Mouse (Mus musculus) megakaryocyte, embryonic 14.5 days (primary cell): ENCODE results near the gene Unc5a. TPM values are rescaled to one million over a fixed set of nuclear protein-coding genes. Genes with fewer than 3 reads are reported as not detected.

Experiments used
- H3K27me3 ChIP-seq: replicated peaks from 2 replicates; pipeline ENCODE3; 2012; ENCODE audit warnings: inconsistent platforms
- H3K36me3 ChIP-seq: replicated peaks from 2 replicates; pipeline ENCODE3; 2012; ENCODE audit warnings: low read length, inconsistent platforms, mixed read lengths
- H3K4me1 ChIP-seq: 2 replicates; pipeline ENCODE4 v1.6.1; 2012; ENCODE audit warnings: inconsistent platforms
- H3K4me3 ChIP-seq: replicated peaks from 2 replicates; pipeline ENCODE3; 2012; ENCODE audit warnings: moderate library complexity, mild to moderate bottlenecking, inconsistent platforms
- H3K9me3 ChIP-seq: 2 replicates; pipeline ENCODE4 v1.6.1; 2012; ENCODE audit warnings: inconsistent platforms
- FLI1 ChIP-seq: IDR thresholded peaks from 2 replicates; pipeline ENCODE4 v1.6.1; 2012; ENCODE audit warnings: low read length, inconsistent platforms, mixed read lengths
- GATA1 ChIP-seq: IDR thresholded peaks from 3 replicates; pipeline ENCODE4 v1.6.1; 2012; ENCODE audit warnings: mixed read lengths, low read length, inconsistent platforms, borderline replicate concordance
- polyA plus RNA-seq: library from polyadenylated mRNA; stranded (reverse); fragments of >175 nt; gene quantifications from 2 replicates; pipeline ENCODE4 v1.2.3, GENCODE M21; 2012; ENCODE audit warnings: low replicate concordance; ENCODE audit not compliant: insufficient read depth

The Unc5a gene
- polyA plus RNA-seq, 1 experiment = not detected

DNA sequence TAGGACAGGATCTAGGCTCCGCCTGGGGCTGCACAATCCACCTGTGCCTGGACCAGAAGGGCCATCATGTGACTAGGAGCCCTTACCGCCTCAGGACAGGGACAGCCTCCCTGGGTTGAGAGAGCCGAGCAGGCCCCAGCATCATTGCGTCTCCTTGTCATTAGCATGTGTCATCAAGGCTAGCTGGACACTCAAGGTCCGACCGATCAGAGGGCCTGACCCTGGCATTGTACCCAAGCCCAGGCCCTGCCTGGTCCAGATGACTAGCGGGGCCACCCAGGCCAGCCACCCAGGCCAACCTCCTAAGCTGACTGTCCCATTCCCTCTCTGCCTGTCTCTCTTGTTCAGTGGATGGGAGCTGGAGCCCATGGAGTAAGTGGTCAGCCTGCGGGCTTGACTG, 48.4 kb downstream of the Unc5a start:
- Histone ChIP-seq H3K36me3 (no peaks in the 10 kb centered on the region), H3K27me3 (peaks cover 84% of the 10 kb centered on the region), H3K9me3 (no peaks in the 10 kb centered on the region), H3K4me3 (no peak overlapping the region), H3K4me1 (no peaks in the 10 kb centered on the region; the same call in 1 of the 2 replicates)
- TF ChIP-seq FLI1 = no peak
- no peak for TF ChIP-seq GATA1

DNA sequence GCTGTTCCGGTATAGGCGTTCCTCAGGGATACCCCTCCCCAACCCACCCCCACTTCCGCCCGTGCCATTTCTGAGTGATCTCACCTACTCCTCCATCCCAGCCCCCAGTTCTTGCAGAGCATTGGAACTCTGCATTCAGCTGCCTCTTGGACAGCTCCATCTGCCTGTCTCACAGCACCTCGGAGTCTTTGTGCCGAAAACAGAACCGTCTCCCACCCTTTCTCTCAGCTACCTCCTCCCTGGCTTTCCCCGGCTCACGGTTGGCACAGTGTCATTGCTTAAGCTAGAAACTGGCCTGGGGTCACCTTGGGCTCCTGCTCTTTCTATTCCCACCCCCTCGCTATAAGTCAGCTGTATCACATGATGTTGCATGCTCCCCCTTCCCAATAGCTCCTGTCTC, 51.2 kb downstream of the Unc5a start:
- Histone ChIP-seq H3K4me1 (no peaks in the 10 kb centered on the region; the same call in 1 of the 2 replicates), H3K27me3 (peaks cover 77% of the 10 kb centered on the region)
- no peak for TF ChIP-seq GATA1
- TF ChIP-seq FLI1 = no peak

DNA sequence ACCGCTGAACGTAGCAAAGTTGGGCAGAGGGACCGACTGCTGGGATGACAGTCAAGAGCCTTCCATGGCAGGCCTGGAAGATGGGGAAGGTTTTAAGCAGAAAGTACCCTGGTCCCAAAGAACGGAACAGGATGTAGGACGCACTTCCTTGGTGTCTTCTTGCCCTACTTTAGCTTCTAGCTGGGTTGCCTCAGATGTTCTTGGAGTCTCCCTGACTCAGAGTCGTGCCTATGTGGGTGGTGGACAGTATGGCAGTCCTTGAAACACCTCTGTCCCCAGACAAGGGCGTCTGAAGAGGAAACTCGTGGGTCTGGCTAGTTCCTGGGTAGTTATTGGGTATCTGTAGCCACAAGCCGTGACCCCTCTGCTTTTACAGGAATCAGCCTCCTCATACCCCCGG, 52.9 kb downstream of the Unc5a start:
- Histone ChIP-seq H3K4me1 (no peaks in the 10 kb centered on the region; the same call in 1 of the 2 replicates), H3K4me3 (no peak overlapping the region), H3K9me3 (no peaks in the 10 kb centered on the region), H3K36me3 (no peaks in the 10 kb centered on the region), H3K27me3 (peaks cover 74% of the 10 kb centered on the region)
- no peak for TF ChIP-seq FLI1
- no peak for TF ChIP-seq GATA1

More for the DNA sequence above, 51.2 kb downstream of the Unc5a start:
- Histone ChIP-seq H3K4me3 (no peak overlapping the region), H3K36me3 (no peaks in the 10 kb centered on the region), H3K9me3 (no peaks in the 10 kb centered on the region)

DNA sequence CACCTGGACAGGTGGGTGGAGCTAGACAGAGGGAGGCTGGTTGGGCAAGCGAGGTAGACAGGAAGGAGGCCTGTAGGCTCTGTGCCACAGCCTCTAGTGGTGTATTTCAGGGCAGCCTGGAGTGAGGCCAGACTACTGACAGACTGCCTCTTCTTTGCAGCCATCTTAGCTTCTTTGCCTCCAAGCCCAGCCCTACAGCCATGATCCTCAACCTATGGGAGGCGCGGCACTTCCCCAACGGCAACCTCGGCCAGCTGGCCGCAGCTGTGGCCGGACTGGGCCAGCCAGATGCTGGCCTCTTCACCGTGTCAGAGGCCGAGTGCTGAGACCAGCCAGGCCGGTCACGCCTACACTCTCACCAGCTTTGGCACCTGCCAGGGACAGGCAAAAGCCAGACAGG, 55.4 kb downstream of the Unc5a start:
- peaks cover 68% of the 10 kb centered on the region for H3K27me3 ChIP-seq
- H3K4me3 ChIP-seq = no peak overlapping the region
- no peaks in the 10 kb centered on the region for H3K9me3 ChIP-seq
- TF ChIP-seq FLI1 = no peak
- TF ChIP-seq GATA1 = no peak
- H3K4me1 ChIP-seq = no peaks in the 10 kb centered on the region; the same call in 1 of the 2 replicates
- no peaks in the 10 kb centered on the region for H3K36me3 ChIP-seq

DNA sequence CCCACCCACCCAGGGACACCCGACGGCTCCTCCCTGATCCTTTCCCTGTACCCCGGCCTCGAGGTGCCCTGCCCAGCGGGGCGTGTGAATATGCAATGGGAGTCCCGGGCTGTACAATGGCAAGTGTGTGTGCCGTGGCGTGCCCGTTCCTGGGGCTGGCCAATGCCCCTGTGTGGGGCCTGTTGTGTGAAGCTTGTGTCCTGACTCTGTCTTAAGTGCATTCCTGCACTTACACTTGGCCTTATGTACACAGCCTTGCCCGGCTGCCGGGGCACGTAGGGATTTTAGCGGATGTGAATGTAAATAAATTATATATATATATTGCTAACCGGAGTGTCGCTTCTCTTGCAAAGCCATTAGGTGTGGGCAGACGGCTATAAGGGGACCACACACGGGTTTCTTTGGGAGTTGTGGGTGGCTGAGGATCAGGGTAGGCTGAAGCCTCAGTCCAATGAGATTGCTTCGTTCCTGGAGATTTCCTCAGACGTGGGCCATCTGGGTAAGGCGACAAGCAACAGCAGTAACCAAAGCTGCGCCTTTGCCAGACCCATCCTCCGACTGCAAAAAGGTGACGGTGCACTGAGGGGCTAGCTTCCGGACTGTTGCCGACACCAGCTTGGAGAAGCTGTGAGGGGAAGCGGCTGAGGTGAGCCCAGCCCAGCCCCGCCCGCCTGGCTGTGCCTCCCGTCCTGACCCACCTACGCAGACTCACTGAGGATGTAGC, 56.6 kb downstream of the Unc5a start:
- no peaks in the 10 kb centered on the region for H3K9me3 ChIP-seq
- peaks cover 69% of the 10 kb centered on the region for H3K27me3 ChIP-seq
- H3K4me1 ChIP-seq = no peaks in the 10 kb centered on the region; the same call in 1 of the 2 replicates
- TF ChIP-seq GATA1 (no peak), FLI1 (no peak)
- H3K4me3 ChIP-seq = no peak overlapping the region
- H3K36me3 ChIP-seq = no peaks in the 10 kb centered on the region

DNA sequence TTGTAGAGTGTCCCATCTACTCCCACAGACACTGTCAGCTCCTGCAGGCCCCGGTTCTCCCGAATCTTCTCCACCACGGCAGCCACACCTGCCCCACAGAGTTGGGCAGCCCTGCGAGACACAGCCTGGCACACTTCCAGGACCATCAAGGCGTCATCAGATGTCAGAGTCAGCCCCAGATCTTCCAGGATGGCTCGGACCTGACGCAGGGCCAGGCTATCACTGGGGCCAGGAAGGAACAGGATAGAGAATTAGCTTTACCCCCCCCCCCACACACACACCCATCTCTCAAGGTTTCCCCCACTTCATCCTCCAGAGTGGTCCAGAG, 57.2 kb downstream of the Unc5a start:
- H3K36me3 ChIP-seq = no peaks in the 10 kb centered on the region
- no peak for TF ChIP-seq FLI1
- no peak for TF ChIP-seq GATA1
- H3K4me3 ChIP-seq = no peak overlapping the region
- H3K9me3 ChIP-seq = no peaks in the 10 kb centered on the region
- no peaks in the 10 kb centered on the region; the same call in 1 of the 2 replicates for H3K4me1 ChIP-seq
- H3K27me3 ChIP-seq = peaks cover 68% of the 10 kb centered on the region

DNA sequence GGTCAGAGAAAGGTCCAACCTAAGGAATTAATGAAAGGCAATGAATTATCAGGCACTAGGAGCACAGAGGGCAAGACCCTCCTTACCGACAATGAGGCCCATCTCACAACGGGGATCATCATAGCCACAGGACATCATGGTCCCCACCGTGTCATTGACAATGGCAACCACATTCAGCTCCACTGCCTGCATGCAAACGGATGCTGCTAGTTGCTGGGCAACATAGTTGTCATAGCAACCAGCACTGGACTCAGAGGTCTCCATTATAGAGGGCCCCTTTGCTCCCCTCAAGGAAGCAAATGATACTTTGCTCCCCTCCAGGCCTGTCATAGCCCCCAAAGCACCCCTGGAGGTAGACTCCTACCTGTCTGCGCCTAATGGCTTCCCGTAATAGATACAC, 59.4 kb downstream of the Unc5a start:
- H3K9me3 ChIP-seq = no peaks in the 10 kb centered on the region
- no peak overlapping the region for H3K4me3 ChIP-seq
- peaks cover 60% of the 10 kb centered on the region for H3K27me3 ChIP-seq
- TF ChIP-seq FLI1 = no peak
- TF ChIP-seq GATA1 = no peak
- peaks cover 5% of the 10 kb centered on the region; the same call in 1 of the 2 replicates for H3K4me1 ChIP-seq
- no peaks in the 10 kb centered on the region for H3K36me3 ChIP-seq

DNA sequence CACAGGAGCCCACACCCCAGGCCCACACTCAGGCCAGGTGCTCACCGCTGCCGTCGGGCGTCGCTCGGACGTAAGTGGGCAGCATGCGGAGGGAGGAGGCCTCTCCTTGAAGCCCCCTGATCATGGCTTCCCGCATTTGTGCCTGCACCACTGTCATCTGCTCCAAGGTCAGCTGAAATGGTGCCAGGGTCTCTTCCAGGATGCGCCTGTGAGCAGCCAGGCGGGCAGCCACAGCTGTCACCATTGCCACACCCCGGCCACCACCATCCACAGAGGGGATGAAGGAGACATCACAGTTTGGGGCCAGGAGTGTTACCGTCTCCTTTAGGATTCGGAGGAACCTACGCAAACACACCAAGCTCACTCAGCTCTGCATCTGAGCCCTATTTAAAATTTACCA, 61.9 kb downstream of the Unc5a start:
- H3K4me3 ChIP-seq = no peak overlapping the region
- H3K36me3 ChIP-seq = no peaks in the 10 kb centered on the region
- H3K4me1 ChIP-seq = peaks cover 18% of the 10 kb centered on the region
- no peaks in the 10 kb centered on the region for H3K9me3 ChIP-seq
- no peak for TF ChIP-seq FLI1
- no peak for TF ChIP-seq GATA1
- peaks cover 65% of the 10 kb centered on the region for H3K27me3 ChIP-seq

DNA sequence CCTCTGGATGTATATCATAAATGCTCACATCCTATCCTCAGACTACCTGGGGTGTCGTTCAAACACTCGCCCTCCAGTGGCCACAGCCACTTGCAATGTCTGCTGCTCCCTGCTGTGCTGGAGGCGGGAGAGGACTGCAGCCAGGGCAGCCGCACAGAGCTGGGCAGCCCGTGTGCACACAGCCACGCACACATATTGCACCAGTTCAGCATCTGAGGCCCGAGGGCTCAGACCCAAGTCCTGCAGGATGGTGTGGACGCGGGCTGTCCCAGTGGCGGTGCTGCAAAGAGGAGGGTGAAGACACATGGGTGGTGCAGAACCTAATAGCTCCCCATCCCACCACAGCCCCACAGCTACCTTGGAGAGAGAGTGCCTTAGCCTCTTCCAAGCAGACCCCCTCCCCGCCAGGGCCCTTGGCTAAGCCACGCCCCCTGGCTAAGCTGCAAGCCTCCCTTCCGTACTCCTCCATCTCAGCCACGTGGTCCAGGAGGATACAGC, 62.8 kb downstream of the Unc5a start:
- no peaks in the 10 kb centered on the region for H3K9me3 ChIP-seq
- H3K4me3 ChIP-seq = no peak overlapping the region
- no peaks in the 10 kb centered on the region for H3K36me3 ChIP-seq
- peaks cover 18% of the 10 kb centered on the region for H3K4me1 ChIP-seq
- no peak for TF ChIP-seq FLI1
- TF ChIP-seq GATA1 = no peak
- H3K27me3 ChIP-seq = peaks cover 62% of the 10 kb centered on the region

DNA sequence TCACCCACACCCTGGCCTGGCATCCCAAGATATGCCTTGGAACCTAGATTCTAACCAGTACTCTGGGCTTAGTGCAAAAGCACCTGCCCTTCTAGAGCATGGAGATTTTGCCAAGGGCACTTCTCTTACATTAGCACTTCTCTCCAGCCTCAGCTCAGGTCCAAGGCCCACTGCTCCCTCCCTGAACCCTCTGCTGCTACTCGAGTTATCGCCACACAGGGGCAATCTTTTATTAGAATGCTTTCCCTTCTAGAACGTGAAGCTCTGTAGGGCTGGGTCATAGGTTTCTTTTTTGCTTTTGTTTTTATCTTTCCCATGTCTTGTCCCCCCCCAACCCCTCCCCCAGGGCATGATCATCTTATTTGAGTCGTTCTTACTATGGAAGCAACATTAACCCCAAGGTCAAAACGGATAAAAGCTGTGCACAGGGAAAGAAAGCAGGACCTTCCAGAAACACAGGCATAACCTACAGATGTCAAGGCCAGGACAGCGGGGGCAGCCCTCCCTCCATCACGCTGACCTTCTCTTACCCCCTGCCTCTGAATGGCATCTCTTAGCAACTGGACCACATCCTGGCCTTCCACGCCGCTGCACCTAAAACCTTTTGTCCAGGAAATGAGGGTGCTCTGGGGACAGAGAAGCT, 64.6 kb downstream of the Unc5a start:
- TF ChIP-seq FLI1 (no peak), GATA1 (no peak)
- no peaks in the 10 kb centered on the region for H3K9me3 ChIP-seq
- H3K36me3 ChIP-seq = no peaks in the 10 kb centered on the region
- H3K4me3 ChIP-seq = no peak overlapping the region
- H3K4me1 ChIP-seq = peaks cover 18% of the 10 kb centered on the region
- peaks cover 58% of the 10 kb centered on the region for H3K27me3 ChIP-seq
